Mouse (Mus musculus): Measurements from ENCODE around the gene Spop. TPM values are rescaled to one million over a fixed set of nuclear protein-coding genes. Genes with fewer than 3 reads are reported as not detected.
"Not testable (repeated sequence)": the region's sequence is repeated elsewhere in the genome, so short reads cannot be mapped to it uniquely, and the experiment has no call there.

Gene Spop
- polyA plus RNA-seq, 1 experiment from 2014 or later: 77.8 TPM

DNA sequence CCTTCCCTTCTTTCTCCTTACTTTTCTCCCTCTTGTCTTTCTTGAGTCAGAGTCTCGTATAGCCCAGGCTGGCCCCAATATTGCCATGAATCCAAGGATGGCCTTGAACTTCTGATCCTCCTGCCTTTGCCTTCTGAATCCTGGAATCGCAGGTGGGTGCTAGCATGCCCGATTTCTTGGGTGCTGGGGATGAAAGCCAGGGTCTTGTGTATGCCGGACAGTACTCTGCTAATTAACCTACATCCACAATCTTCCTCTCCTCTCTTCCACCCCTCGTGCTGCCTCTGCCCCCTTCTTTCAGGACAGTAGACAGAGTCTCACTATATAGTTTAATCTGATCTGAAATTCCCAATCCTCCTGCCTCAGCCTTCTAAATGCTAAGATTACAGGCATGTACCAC is 12.3 kb upstream of the Spop start:
- no peak overlapping the region for H3K4me2 ChIP-seq (ENCODE audit: low read length)
- no peak overlapping the region for H3K27ac ChIP-seq
- TF ChIP-seq CTCF (IDR thresholded peaks at IDR 0.05; ENCODE audit: low read depth): no peak
- H3K36me3 ChIP-seq (ENCODE audit: insufficient read depth, low read length): no peaks in the 10 kb centered on the region
- H3K27me3 ChIP-seq (ENCODE audit: insufficient read depth, low read length): no peaks in the 10 kb centered on the region
- 0 out of 2 replicates have a peak, but pooled peaks cover 3% of the 10 kb centered on the region for H3K4me1 ChIP-seq (replicated peaks; ENCODE audit: insufficient read depth, low read length)
- DNase-seq (ENCODE audit: low spot score): no peak
- H3K9me3 ChIP-seq (replicated peaks; ENCODE audit: low read length): no peaks in the 10 kb centered on the region
- no peak overlapping the region for H3K9ac ChIP-seq (ENCODE audit: low read depth, low read length)
- H3K4me3 ChIP-seq (replicated peaks; ENCODE audit: low read depth, low read length): no peak overlapping the region
- ATAC-seq (replicated peaks; ENCODE audit: low FRiP score, low read depth): no peak
- WGBS: 91% methylated on average over 5 of the region's 5 CpGs

GRCm38 (mm10) chr11:95402196-95402595 is 11.7 kb upstream of the Spop start:
- H3K4me3 ChIP-seq (replicated peaks; ENCODE audit: low read depth, low read length): no peak overlapping the region

GRCm38 (mm10) chr11:95402658-95403101 is 11.2 kb upstream of the Spop start:
- Histone ChIP-seq H3K36me3 (ENCODE audit: insufficient read depth, low read length) (no peaks in the 10 kb centered on the region), H3K4me3 (replicated peaks; ENCODE audit: low read depth, low read length) (no peak overlapping the region), H3K4me1 (replicated peaks; ENCODE audit: insufficient read depth, low read length) (0 out of 2 replicates have a peak, but pooled peaks cover 3% of the 10 kb centered on the region), H3K27me3 (ENCODE audit: insufficient read depth, low read length) (no peaks in the 10 kb centered on the region), H3K27ac (no peak overlapping the region), H3K9ac (ENCODE audit: low read depth, low read length) (no peak overlapping the region), H3K9me3 (replicated peaks; ENCODE audit: low read length) (no peaks in the 10 kb centered on the region), H3K4me2 (ENCODE audit: low read length) (no peak overlapping the region)
- no peak for TF ChIP-seq CTCF (IDR thresholded peaks at IDR 0.05; ENCODE audit: low read depth)
- ATAC-seq (replicated peaks; ENCODE audit: low FRiP score, low read depth): no peak
- 12% methylated on average over 8 of the region's 8 CpGs for WGBS
- DNase-seq (ENCODE audit: low spot score): peak; percentile 24

More at GRCm38 (mm10) chr11:95402196-95402595, 11.7 kb upstream of the Spop start:
- 0 out of 2 replicates have a peak, but pooled peaks cover 3% of the 10 kb centered on the region for H3K4me1 ChIP-seq (replicated peaks; ENCODE audit: insufficient read depth, low read length)
- no peak overlapping the region for H3K4me2 ChIP-seq (ENCODE audit: low read length)
- 16% methylated on average over 5 of the region's 5 CpGs for WGBS
- ATAC-seq (replicated peaks; ENCODE audit: low FRiP score, low read depth) (no peak), DNase-seq (ENCODE audit: low spot score) (peak; percentile 64)
- no peaks in the 10 kb centered on the region for H3K36me3 ChIP-seq (ENCODE audit: insufficient read depth, low read length)
- H3K9ac ChIP-seq (ENCODE audit: low read depth, low read length): no peak overlapping the region; the same call in 1 of the 2 replicates
- H3K27me3 ChIP-seq (ENCODE audit: insufficient read depth, low read length): no peaks in the 10 kb centered on the region
- H3K27ac ChIP-seq: 0 out of 2 replicates have a peak overlapping the region, but pooled peaks have one; percentile 25
- no peaks in the 10 kb centered on the region for H3K9me3 ChIP-seq (replicated peaks; ENCODE audit: low read length)
- no peak for TF ChIP-seq CTCF (IDR thresholded peaks at IDR 0.05; ENCODE audit: low read depth)

- ATAC-seq (replicated peaks; ENCODE audit: low FRiP score, low read depth): no peak
- TF ChIP-seq CTCF (IDR thresholded peaks at IDR 0.05; ENCODE audit: low read depth): no peak
- Histone ChIP-seq H3K36me3 (ENCODE audit: insufficient read depth, low read length) (no peaks in the 10 kb centered on the region), H3K27me3 (ENCODE audit: insufficient read depth, low read length) (no peaks in the 10 kb centered on the region), H3K9me3 (replicated peaks; ENCODE audit: low read length) (no peaks in the 10 kb centered on the region), H3K4me2 (ENCODE audit: low read length) (no peak overlapping the region), H3K27ac (no peak overlapping the region), H3K4me3 (replicated peaks; ENCODE audit: low read depth, low read length) (no peak overlapping the region), H3K9ac (ENCODE audit: low read depth, low read length) (no peak overlapping the region), H3K4me1 (replicated peaks; ENCODE audit: insufficient read depth, low read length) (0 out of 2 replicates have a peak, but pooled peaks cover 3% of the 10 kb centered on the region)
- 68% methylated on average over 16 of the region's 16 CpGs for WGBS
- DNase-seq (ENCODE audit: low spot score): no peak
Observed at GRCm38 (mm10) chr11:95403382-95404340, 10.2 kb upstream of the Spop start.

DNA sequence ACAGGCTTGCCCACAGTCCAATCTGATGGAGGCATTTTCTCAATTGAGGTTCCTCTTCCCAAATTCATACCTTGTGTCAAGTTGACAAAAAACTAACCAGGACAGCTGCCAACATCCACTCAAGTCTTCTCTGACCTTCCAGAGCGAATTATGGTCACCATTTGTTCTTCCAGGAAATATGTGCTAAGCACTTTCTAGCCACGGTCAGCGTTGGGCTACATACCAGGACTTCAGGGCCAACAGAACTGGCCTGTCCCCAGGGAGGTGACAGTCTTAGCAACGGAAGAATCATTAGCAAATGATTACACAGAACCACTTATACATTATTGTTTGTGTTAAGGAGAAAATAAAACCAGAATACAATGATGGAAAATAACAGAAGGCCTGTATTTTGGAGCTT is 8.1 kb upstream of the Spop start:
- no peak overlapping the region for H3K9ac ChIP-seq (ENCODE audit: low read depth, low read length)
- no peak for TF ChIP-seq CTCF (IDR thresholded peaks at IDR 0.05; ENCODE audit: low read depth)

DNA sequence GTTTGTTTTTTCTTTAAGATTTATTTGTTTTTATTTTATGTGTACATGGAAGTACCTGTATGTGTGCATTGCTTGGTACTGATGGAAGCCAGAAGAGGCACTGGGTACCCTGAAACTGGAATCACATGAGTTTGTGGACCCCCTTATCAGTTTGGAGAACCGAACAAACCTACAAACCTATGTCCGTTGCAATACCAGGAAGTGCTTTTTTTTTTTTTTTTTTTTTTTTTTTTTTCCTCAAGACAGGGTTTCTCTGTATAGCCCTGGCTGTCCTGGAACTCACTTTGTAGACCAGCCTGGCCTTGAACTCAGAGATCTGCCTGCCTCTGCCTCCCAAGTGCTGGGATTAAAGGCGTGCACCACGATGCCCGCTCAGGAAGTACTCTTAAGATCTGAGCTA is 7.5 kb upstream of the Spop start:
- not testable (repeated sequence) for H3K36me3 ChIP-seq (ENCODE audit: insufficient read depth, low read length); ATAC-seq (replicated peaks; ENCODE audit: low FRiP score, low read depth); H3K9me3 ChIP-seq (replicated peaks; ENCODE audit: low read length); H3K27me3 ChIP-seq (ENCODE audit: insufficient read depth, low read length); H3K4me1 ChIP-seq (replicated peaks; ENCODE audit: insufficient read depth, low read length); H3K4me2 ChIP-seq (ENCODE audit: low read length); H3K27ac ChIP-seq; DNase-seq (ENCODE audit: low spot score); H3K4me3 ChIP-seq (replicated peaks; ENCODE audit: low read depth, low read length); H3K9ac ChIP-seq (ENCODE audit: low read depth, low read length)
- WGBS: 98% methylated on average over 5 of the region's 5 CpGs

More for the DNA sequence above, 8.1 kb upstream of the Spop start:
- Histone ChIP-seq H3K4me2 (ENCODE audit: low read length) (no peak overlapping the region), H3K36me3 (ENCODE audit: insufficient read depth, low read length) (no peaks in the 10 kb centered on the region), H3K4me3 (replicated peaks; ENCODE audit: low read depth, low read length) (no peak overlapping the region), H3K4me1 (replicated peaks; ENCODE audit: insufficient read depth, low read length) (0 out of 2 replicates have a peak, but pooled peaks cover 3% of the 10 kb centered on the region), H3K27me3 (ENCODE audit: insufficient read depth, low read length) (no peaks in the 10 kb centered on the region), H3K9me3 (replicated peaks; ENCODE audit: low read length) (no peaks in the 10 kb centered on the region), H3K27ac (no peak overlapping the region)
- WGBS: 70% methylated on average over 4 of the region's 4 CpGs
- ATAC-seq (replicated peaks; ENCODE audit: low FRiP score, low read depth) (no peak), DNase-seq (ENCODE audit: low spot score) (no peak)
